Mouse (Mus musculus) adrenal gland, postnatal 36 days (tissue): ENCODE data around the gene Sympk. TPM values are rescaled to one million over a fixed set of nuclear protein-coding genes. Genes with fewer than 3 reads are reported as not detected.
A peak's percentile ranks its signal among the peaks of the same experiment; 100 is the strongest.

Experiments
- DNase-seq, 2 experiments: peaks; one replicate each; pipeline ENCODE4 v3.0.0; 2021; ENCODE audit warnings: mixed read lengths in 1 of 2
- long read RNA-seq, 2 experiments: library from polyadenylated mRNA; stranded (forward); transcript quantifications; one replicate each; pipeline ENCODE4 v2.0.0; 2021; ENCODE audit warnings: borderline sequencing depth in 2 of 2
- total RNA-seq, 2 experiments: library from RNA; stranded (reverse); gene quantifications; 2 replicates each; pipeline ENCODE4 v1.2.3; 2021

Sympk gene
- total RNA-seq = 100 to 1,000 TPM in 1 of 2 experiments, 10 to 100 TPM in 1; 88.7 to 102 TPM
- long read RNA-seq, experiment 1, full-length matches to known transcripts = 1 of 8 reads
- long read RNA-seq, experiment 1, partial matches to known transcripts = 4 of 8 reads
- long read RNA-seq, experiment 1, other reads (novel, unspliced or antisense) = 3 of 8 reads
- long read RNA-seq, experiment 2, full-length matches to known transcripts = 1 of 9 reads
- long read RNA-seq, experiment 2, partial matches to known transcripts = 7 of 9 reads
- long read RNA-seq, experiment 2, other reads (novel, unspliced or antisense) = 1 of 9 reads

DNA sequence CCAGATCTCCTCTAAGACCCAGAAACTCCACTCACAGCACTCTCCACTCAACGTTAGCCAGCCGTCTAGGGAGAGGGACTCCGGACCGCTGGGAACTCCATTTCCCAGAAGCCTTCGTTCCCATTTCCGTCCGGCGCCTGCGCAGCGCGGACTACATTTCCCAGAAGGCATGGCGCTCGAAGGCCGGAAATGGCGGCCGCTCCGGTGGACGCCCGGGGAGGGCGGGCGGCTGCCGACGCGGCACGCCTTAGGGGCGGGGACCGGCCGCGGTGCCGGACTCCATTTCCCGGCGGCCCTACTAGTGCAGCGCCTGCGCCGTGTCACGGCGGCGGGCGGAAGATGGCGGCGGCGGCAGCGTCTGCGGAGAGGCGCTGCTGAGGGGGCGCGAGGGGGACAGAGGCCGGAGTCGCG is at the start of gene Sympk:
TSS of gene Sympk (plus strand) at position 282 of the 411 bp plus-strand sequence.
- peak; percentile 96 to 98 for DNase-seq

GRCm38 (mm10) chr7:18978381-18978780 is 45.8 kb upstream of the Sympk start:
- DNase-seq = no peak

GRCm38 (mm10) chr7:18986503-18986902 is 37.7 kb upstream of the Sympk start:
- DNase-seq = peak; percentile 46 to 53

GRCm38 (mm10) chr7:18987100-18987499 is 37.1 kb upstream of the Sympk start, which contains the start of gene Nanos2:
Gene Nanos2 (plus strand): TSS chr7:18987400.
- DNase-seq = no peak

DNA sequence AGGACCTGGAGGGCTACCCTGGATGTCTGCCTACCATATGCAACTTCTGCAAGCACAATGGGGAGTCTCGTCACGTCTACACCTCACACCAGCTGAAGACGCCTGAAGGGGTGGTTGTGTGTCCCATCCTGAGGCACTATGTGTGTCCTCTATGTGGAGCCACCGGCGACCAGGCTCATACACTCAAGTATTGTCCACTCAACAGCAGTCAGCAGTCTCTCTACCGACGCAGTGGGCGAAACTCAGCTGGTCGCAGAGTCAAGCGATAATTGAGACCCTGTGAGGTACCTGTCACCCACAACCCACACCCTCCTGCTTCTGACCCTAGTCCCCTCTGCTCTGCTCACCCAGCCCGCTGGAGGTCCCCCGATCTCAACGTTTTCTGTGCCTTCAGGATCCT is 36.4 kb upstream of the Sympk start:
- DNase-seq = no peak

GRCm38 (mm10) chr7:18988780-18989179 is 35.4 kb upstream of the Sympk start:
- DNase-seq = no peak

DNA sequence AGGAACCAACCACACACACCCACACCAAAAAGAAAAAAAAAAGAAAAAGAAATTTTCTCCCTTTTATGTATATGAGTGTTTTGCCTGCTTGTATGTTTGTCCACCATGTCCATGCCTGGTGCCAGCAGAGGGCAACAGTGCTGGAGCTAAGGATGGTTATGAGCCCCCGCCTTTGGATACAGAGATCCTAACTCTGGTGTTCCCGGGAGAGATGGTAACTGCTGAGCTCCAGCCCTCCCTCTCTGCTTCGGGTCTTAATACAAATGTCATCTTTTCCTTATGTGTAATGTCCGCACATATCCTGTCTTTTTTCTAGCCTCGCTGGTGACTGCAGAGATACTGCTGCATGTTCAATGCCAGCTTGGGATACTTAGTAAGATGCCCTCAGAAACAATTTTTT is 34.2 kb upstream of the Sympk start:
- no peak for DNase-seq

GRCm38 (mm10) chr7:18990601-18991295 is 33.4 kb upstream of the Sympk start, which contains the start of gene Mypop:
Gene Mypop (plus strand): TSS chr7:18991245.
- peak; percentile 100 for DNase-seq

DNA sequence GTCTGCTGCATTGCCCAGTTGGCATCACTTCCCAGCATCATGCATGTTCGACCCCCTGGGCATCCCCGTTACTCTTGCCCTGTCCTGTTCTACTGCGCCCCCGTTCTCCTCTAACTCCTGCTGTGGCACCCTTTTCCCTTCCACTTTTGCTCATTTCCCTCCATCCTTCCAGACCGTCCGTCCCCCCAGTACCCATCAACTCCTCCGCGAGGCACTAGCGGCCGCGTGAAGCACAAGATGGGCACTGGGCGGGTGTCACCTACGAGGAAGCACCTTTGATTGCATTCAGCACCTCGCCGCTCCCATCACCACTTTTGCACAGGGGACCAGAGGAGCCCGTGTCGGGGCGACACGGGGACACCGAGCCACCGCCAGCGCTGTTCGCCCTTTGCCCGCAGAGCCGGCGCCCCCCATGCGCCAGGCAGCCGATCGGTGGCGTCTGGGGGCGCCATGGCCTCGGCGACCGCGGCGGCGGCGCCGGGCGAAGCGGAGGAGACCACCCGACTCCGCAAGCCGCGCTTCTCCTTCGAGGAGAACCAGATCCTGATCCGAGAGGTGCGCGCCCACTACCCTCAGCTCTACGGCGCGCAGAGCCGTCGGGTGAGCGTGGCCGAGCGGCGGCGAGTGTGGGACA is 32.4 kb upstream of the Sympk start:
- DNase-seq = peak in 1 of 2 experiments; percentile 31

GRCm38 (mm10) chr7:18992294-18992675 is 31.9 kb upstream of the Sympk start:
- peak in 1 of 2 experiments; percentile 59 for DNase-seq

GRCm38 (mm10) chr7:18993036-18993435 is 31.1 kb upstream of the Sympk start:
- DNase-seq = no peak

DNA sequence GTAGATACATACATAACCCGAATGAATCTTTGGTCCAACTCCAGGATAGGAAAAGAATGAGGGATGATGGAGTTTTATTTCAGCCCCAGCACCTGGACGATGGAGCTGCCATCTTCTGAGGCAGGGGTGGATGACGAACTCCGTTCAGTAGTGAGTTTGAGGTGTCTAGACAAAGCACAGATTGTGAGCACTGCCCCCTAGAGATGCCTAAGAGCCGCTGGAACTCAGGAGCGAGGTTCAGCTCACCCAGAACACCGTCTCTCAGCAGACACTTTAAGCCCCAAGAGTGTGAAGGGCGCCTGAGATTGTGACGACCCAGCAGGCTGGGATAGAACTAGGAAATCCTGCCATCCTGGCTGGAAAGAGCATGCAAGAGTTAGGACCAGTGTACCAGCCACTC is 25.3 kb upstream of the Sympk start:
- no peak for DNase-seq

DNA sequence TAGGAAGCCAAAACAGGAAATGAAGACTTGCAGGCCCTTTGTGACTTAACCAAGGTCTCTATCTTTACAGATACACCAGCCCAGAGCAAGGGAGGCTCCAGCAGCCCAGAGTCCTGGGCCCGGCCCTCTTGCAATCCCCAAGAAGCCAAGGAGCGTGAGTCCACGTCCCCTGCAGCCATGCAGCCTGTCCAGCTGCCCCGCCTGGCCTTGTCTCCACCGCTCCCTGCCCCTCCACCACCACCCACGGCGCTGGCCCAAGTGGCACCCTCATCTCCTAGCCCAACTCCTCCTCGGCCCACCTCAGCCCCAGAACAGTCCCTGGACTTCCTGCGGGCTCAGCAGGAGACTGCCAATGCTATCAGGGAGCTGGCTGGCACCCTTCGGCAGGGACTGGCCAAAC is 23.8 kb upstream of the Sympk start:
- DNase-seq = no peak

- DNase-seq = peak; percentile 68 to 80
These were observed 22.9 kb upstream of the Sympk start for GRCm38 (mm10) chr7:19001066-19001806.

DNA sequence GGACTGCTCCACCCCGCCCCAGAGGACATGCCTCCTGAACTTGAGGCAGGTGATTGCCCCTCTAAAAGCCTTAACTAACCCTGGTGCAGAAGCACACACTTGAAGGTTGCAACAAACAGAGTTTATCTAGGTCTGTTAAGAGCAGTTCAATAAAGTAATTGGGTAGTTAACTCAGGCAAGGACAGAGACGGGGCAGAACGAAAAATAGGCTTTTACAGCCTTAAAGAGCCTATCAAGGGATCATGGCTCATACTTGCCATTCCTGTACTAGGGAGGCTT is 22.4 kb upstream of the Sympk start:
- DNase-seq = no peak

DNA sequence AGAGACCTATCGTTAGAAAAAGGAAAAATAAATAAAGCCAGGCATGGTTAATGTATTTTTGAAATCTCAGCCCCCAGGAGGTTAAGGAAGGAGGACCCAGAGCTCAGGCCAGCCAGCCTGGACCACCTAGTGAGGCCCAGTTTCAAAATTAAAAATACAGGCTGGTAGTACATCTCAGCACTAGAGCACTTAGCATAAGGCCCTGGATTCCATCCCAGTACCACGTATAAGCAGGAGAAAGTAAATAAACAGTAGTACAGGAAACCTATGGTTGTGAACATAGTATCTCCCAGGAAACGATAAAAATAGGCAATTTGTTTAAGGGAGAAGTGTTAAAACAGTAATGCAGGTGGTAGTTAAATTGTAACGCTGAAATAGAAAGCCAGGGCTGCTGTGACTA is 22.1 kb upstream of the Sympk start:
- DNase-seq = no peak

DNA sequence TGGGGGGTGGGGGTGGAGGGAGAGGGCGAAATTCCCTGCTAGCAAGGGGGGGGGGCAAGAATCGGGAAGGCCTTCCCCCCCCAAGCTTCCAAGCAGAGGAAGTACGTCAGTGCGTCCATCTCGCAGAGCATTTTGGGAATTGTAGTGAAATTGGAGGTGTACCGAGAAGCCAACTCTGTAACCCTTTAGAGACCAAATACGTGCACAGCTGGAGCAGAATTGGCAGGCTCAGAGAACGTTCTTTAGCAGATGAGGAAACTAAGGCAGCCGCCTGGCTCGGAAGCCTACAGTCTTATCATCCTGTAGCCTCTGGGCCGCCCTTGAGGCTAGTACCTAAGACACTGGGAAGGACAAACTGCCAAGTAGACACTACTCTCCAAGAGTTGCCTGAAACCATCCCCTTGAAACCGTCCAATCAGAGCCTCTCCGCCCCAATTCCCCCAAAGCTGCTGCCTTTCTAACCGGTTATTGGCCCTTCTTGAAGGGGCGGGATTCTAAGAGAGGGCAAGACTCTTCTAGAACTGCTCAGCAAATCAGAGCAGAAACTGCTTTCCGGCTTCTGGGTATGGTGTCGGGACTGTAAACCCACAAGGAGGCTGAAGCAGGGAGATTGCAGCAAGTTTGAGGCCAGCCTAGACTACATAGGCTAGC is 21.2 kb upstream of the Sympk start:
- peak; percentile 75 to 81 for DNase-seq

DNA sequence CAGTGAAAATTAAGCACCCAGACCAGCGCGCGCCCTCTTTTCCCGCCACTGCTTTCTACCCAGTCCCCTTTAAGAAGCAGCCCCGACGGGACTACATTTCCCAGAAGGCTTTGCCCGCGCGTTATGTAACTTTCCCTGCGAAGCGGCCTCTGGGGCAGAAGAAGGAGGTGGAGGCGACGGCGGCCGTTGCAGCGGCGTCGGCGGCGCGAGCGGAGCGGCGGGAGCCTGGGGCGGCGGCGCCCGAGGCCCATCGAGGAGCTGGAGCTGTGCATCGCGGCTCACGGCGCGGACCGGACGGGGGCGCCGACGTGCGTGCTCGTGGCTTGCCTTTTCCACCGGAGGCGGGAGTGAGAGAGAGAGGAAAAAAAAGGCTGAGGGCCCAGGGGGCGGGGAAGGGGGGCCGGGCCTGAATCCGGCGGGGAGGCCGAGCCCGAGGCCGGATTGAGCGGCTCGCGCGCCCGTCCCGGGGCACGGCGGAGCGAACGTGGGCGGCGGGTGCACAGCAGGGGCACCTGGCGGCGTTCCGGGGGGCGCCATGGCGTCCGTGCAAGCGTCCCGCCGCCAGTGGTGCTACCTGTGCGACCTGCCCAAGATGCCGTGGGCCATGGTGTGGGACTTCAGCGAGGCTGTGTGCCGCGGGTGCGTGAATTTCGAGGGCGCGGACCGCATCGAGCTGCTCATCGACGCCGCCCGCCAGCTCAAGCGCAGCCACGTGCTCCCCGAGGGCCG is 20.1 kb upstream of the Sympk start, which contains the start of gene Irf2bp1:
TSS of gene Irf2bp1 (plus strand) at position 143 of the 729 bp plus-strand sequence.
- DNase-seq = peak; percentile 94

- peak; percentile 59 to 61 for DNase-seq
These were observed 19.5 kb upstream of the Sympk start for GRCm38 (mm10) chr7:19004631-19005079.

DNA sequence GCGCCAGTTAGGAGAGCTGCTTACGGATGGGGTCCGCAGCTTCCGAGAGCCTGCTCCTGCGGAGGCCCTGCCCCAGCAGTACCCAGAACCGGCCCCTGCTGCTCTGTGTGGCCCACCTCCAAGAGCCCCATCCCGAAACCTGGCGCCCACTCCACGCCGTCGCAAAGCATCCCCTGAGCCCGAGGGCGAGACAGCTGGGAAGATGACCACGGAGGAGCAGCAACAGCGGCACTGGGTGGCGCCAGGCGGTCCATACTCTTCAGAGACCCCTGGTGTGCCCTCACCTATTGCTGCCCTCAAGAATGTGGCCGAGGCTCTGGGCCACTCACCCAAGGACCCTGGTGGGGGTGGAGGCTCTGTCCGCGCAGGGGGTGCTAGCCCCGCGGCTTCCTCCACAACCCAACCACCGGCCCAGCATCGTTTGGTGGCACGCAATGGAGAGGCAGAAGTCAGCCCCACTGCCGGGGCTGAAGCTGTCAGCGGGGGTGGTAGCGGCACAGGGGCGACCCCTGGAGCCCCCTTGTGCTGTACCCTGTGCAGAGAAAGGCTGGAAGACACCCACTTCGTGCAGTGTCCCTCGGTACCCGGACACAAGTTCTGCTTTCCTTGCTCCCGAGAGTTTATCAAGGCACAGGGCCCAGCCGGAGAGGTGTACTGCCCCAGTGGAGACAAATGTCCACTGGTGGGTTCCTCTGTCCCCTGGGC is 18.6 kb upstream of the Sympk start:
- no peak for DNase-seq
